Mouse (Mus musculus) splenic B cell, adult 2 months (primary cell): Measurements from ENCODE around the gene Bcar1.
A peak's percentile ranks its signal among the peaks of the same experiment; 100 is the strongest.

Experiments used
- DNase-seq: peaks from one replicate; pipeline ENCODE4 v3.0.0-alpha.2; 2011; ENCODE audit warnings: low read depth, low spot score
- H3K27me3 ChIP-seq: 2 replicates; pipeline ENCODE4 v1.6.1; 2012; ENCODE audit warnings: mild to moderate bottlenecking, low read length, moderate library complexity, mixed read lengths; ENCODE audit not compliant: control insufficient read depth, poor library complexity, insufficient read depth, severe bottlenecking
- H3K36me3 ChIP-seq: 2 replicates; pipeline ENCODE4 v1.6.1; 2012; ENCODE audit warnings: mild to moderate bottlenecking, low read length, moderate library complexity, mixed read lengths; ENCODE audit not compliant: control insufficient read depth, poor library complexity, insufficient read depth, severe bottlenecking

The Bcar1 gene

DNA sequence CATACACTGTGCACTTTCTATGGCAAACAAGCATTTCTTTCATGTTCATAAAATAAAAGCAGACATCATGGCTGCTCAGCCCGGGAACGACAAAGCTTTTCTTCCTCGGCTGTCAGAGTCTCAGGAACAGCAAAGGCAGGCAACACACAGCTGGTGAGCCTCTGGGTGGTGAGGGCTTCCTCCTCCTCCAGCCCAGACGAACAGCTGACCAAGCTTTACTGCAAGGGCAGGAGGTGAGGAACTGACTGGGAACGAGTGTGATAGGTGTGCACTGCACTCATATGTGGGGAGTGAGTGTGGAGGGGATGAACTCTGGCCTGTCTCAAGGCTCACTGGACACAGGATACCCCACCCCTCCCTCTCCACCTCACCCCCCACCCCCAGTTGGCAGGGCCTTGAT is 24.7 kb downstream of the Bcar1 start:
- no peaks in the 10 kb centered on the region for H3K27me3 ChIP-seq
- no peaks in the 10 kb centered on the region for H3K36me3 ChIP-seq
- no peak for DNase-seq

DNA sequence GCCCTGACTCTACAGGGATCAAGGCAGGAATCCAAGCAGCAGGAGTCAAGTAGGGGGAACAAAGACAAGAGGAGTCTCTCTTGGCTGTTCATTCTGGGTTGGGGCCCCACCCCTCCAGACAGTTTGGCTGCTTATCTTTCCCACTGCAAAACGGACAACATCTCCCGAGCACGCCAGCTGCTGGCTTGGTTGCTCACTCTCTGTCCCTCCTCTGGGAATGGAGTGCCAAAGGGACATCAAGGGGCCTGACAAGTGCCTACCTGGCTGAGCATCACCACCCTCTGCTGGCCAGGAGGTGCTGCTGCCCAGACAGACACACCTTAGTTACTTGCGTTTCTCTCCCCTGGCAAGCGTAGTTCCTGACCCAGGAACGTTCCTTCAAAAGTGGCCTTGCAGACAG is 25.7 kb downstream of the Bcar1 start:
- no peak for DNase-seq
- H3K27me3 ChIP-seq, result no peaks in the 10 kb centered on the region

DNA sequence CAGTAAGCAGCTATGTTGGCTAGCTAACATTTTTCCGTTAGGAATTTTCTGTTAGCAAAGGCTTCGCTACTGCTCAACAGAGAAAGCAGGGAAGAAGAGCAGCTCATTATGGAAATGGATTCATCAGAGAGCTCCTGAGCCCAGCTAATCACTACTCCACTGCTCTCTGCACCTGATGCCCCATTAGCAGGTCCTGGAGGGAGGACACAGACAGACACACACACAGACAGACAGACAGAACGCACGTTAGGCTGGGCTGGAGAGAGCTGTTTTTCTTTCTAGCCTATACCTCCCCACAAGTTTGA is 26.2 kb downstream of the Bcar1 start:
- Histone ChIP-seq H3K27me3 (no peaks in the 10 kb centered on the region), H3K36me3 (no peaks in the 10 kb centered on the region)
- DNase-seq, result no peak

More for the DNA sequence above, 25.7 kb downstream of the Bcar1 start:
- no peaks in the 10 kb centered on the region for H3K36me3 ChIP-seq

DNA sequence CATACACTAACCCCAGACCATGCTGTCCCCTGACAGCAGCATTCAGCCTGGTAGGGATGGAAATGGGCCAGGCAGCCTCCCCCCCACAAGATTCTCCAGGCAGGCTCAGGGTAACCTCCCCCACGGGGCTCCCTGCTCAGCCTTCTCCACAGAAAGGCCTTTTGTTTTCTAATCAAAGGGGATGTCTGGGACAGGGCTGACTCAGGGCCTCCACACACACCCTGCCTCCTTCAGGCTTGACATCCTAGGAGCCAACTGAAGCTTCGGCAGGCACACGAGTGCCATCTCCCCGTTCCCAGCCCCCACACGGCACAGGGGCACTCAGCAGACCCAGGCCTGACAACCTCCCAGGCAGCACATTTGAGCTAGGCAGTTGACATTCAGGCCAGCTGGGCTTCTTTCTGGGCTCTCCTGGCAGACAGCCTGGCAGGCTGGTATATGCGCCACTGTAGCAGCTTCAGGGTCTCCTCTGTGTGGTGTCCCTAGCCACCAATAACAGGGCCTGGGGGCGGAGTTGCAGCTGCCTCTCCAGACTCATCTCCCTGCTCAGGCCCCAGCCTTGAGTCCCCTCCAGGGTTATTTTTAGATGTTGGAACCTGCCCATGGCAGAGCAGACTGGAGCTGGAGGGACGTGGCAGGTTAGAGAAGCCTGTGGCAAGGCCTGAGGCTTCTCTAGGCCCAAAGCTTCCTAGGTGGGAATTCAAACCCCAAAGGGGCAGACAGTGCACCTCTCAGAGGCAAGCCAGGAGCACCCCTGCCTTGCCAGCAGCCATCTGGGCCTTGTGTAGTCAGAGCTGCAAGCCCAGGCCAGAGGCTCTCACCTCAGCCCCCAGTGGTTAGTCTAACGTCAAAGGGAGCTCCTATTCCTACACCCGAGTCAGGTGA is 26.8 kb downstream of the Bcar1 start:
- DNase-seq, result no peak
- no peaks in the 10 kb centered on the region for H3K36me3 ChIP-seq
- H3K27me3 ChIP-seq, result no peaks in the 10 kb centered on the region

DNA sequence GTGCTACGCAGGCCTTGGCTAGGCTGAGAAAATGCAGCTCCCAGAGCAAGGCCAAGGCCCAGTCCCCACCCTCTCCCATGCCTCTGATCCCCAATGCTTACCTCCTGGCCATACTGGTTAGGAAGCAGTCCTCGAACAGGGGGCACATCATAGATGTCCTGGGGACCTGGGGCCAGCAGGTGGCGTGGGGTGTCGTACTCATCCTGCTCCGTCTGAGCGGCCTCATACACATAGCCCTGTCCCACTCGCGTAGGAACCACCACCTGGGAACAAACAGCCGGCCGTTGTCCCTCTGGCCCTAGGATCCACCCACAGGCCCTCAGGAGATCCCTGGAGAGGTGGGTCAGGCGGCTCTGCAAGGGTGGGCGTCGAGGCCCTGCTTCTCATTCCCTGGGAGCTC is 28.1 kb downstream of the Bcar1 start:
- Histone ChIP-seq H3K36me3 (no peaks in the 10 kb centered on the region), H3K27me3 (no peaks in the 10 kb centered on the region)
- no peak for DNase-seq

DNA sequence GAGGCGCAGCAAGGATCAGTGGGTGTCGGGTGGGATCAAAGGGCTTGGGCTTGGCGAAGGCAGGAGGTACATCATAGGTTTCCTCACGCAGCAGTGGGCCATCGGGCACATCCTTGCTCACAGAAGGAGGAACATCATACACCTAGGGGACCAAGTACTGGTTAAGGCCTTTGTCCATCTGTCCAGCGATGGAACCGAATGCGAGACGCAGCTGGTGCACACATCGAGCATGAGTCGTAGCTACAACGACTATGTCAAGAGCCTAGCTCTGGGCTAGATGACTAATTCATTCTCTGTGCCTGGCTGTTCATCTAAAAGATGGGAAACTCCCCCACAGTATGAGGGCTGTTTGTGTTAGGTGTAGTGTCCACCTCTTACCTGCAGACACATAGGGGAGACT is 29.3 kb downstream of the Bcar1 start:
- DNase-seq, result no peak
- Histone ChIP-seq H3K27me3 (no peaks in the 10 kb centered on the region), H3K36me3 (no peaks in the 10 kb centered on the region)

DNA sequence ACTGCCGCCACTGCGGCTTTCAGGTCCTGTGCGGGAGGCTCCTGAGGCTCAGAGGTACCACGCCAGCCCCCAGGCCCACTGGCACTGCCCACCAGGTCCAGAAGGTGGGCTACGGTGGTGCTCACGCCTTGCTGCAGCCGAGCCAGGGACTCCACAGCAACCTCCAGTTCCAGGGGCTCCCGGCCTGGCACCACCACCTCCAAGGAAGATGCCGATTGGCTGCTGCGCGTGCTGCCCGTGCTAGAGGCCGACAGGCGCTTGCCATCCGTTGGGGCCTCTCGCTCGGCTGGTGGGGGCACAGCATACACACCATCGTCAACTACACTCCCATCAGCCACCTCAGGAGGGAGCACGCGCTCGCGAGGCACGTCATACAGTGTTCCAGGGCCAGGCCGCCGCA is 29.8 kb downstream of the Bcar1 start:
- no peaks in the 10 kb centered on the region for H3K36me3 ChIP-seq
- no peak for DNase-seq
- no peaks in the 10 kb centered on the region for H3K27me3 ChIP-seq

DNA sequence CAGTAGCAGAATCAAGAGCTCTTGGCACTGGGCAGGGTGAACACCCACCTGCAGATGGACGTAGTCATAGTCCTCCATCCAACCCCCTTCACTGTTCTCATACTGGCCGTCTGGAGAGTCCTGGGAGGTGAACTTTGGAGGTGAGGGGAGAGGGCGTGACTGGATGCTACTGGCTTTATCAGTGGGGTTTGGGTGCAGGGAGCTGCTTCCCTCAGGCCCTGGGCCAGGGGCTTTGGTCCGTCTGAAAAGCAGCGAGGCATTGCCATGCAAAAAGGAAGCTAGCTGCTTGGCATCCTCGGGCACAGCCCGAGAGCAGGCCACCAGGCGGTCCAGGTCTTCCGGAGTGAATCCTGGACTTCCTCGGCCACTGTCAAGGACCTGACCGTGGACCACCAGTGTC is 30.3 kb downstream of the Bcar1 start:
- no peak for DNase-seq

DNA sequence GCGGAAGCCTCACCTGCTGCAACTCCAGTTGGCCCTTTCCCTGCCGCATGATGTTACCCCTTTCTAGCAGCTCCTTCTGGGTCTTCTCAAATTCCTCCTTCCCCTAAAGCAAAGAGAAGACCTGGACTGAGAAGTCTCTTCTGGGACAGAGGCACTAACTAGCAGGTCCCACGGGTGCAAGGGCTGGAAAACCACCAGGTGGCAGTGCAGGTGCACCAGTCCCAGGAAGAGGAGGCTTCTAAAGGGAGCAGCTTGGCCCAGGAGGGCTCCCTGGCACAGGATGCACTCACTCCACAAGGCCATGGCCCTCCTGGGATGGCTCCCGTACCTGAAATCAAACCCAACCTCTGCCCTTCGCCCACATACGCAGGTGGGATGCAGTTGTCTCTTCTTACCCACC is 31.0 kb downstream of the Bcar1 start:
- H3K36me3 ChIP-seq, result no peaks in the 10 kb centered on the region
- peak; percentile 72 for DNase-seq

More for the DNA sequence above, 30.3 kb downstream of the Bcar1 start:
- Histone ChIP-seq H3K27me3 (no peaks in the 10 kb centered on the region; the same call in 1 of the 2 replicates), H3K36me3 (no peaks in the 10 kb centered on the region)

DNA sequence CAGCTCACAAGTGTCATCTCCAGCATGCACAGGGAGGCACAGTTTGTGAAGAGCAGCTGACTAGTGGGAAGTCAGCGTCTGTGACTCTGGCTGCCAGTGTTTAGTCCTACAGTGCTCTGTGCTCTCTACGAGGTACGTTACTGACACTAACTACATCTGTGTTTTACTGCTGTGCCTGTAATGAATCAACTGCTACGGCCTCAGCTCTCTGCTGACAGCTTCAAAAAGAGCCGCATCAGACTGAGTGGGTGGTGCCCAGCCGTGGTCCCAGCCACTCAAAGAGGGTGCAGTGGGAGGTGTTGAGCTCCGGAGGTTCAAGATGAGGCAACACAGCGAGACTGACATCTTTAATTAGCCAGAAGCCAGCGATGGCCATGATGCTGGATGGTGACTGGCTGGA is 31.5 kb downstream of the Bcar1 start:
- no peak for DNase-seq
- no peaks in the 10 kb centered on the region for H3K36me3 ChIP-seq
- H3K27me3 ChIP-seq, result no peaks in the 10 kb centered on the region; the same call in 1 of the 2 replicates

More for the DNA sequence above, 31.0 kb downstream of the Bcar1 start:
- H3K27me3 ChIP-seq, result no peaks in the 10 kb centered on the region; the same call in 1 of the 2 replicates

DNA sequence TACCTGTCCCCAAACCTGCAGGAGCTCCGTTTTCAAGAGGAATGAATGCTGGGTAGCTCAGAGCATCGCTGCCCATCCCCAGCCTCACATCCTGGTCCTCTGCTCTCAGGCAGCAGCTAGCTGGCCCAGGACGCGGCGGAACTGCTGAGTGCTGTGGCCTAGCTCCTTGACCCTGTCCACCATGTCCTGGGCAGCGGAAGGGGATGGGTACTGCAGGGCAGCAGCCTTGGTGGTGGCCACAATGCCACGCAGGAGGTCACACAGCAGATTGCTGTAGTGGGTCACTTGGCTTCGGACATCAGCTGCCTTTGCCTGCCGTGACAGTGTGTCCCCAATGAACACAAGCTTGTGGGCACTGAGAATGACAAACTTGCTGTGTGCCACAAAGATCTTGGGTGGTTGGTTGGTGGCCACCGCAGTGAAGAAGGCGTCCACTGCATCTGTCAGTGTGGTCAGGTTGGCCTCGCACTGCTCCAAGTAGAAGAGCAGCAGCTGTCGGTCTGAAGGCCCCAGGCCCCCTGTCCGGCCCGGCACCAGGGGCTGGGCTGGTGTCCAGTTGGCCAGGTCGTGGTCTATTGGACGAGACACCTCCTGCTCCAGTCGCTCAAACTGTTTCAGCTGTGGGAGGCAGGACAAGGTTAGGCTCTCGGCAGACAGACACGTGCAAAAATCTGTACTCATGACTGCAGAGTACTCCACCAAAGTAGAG is 32.7 kb downstream of the Bcar1 start:
- Histone ChIP-seq H3K27me3 (no peaks in the 10 kb centered on the region; the same call in 1 of the 2 replicates), H3K36me3 (no peaks in the 10 kb centered on the region)
- DNase-seq, result no peak

DNA sequence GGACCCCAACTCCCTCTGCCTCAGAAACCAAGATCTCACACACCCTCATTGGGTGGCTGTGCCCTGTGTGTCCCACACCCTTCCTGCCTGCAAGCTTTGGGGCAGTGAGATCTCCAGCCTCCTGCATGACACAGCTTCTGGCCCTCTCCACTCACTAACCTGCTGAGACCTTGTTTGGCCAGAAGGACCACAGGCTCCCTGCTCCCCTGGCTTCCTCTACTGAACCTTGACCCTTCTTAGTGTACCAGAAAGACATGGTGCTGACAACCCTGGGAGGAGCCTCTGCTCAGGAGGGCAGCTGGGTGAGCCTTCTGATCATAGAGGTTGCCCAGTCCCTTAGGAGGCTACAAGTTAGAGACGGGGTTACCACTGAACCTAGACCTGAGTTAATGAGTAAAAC is 34.4 kb downstream of the Bcar1 start:
- H3K27me3 ChIP-seq, result no peaks in the 10 kb centered on the region; the same call in 1 of the 2 replicates
- DNase-seq, result no peak
- no peaks in the 10 kb centered on the region for H3K36me3 ChIP-seq

DNA sequence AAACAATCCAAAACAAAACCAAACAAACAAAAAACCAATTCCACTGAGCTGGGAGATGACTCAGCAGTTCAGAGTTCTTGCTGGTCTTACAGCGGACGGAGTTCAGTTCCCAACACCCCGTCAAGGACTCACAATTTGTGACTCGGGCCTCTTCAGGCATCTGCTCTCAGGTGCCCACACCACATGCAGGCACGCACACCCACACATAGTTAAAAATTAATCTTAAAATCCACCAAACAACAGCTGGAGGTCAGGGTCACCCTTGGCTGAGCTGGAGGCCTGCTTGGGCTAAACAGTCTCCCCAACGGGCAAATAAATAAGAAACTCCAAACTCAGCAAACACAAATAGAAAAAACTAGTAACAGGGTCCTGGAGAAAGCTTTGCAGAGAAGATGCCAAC is 35.3 kb downstream of the Bcar1 start:
- DNase-seq, result no peak
- Histone ChIP-seq H3K36me3 (no peaks in the 10 kb centered on the region), H3K27me3 (no peaks in the 10 kb centered on the region; the same call in 1 of the 2 replicates)

DNA sequence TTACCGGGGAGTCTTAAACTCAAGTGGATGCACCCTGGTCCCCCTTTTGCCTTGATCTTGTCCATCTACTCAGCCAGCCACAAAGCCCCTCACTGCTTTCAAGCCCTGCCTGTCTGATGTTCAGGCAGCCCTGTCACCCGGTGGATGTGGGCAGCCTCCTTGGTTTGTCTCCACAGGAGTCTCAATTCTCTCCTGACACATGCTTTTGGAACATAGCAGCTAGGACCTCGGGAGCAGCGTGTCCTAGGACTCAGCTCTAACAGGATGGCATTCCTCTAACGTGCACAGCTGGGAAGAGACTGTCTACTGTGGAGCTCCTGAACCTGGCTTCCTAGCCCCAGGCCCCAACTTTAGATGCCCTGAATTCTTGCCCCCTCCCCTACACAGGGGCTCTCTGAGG is 37.9 kb downstream of the Bcar1 start:
- no peaks in the 10 kb centered on the region for H3K36me3 ChIP-seq
- no peaks in the 10 kb centered on the region; the same call in 1 of the 2 replicates for H3K27me3 ChIP-seq
- DNase-seq, result no peak

DNA sequence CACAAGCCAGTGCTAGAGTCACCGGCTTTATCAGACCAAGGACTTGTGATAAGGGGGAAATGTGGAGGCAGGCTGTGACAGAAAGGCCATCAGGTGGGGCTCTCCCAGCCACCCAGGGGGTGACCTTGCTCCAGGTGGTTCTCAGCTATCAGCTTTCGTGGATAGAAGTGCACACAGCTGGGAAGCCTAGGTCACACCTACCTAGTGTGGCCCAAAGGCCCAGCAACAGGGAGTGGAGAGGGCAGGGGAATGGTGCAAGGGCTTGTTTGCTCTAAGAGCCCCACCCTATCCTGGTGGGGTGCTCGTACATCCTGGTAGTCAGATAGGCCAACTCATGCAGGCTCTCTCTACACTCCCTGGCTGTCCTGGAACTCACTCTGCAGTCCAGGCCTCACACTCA is 38.4 kb downstream of the Bcar1 start:
- Histone ChIP-seq H3K36me3 (no peaks in the 10 kb centered on the region), H3K27me3 (no peaks in the 10 kb centered on the region; the same call in 1 of the 2 replicates)
- no peak for DNase-seq
